Mouse (Mus musculus) left cerebral cortex, postnatal 36 days (tissue): ENCODE results near the gene Nynrin. TPM values are rescaled to one million over a fixed set of nuclear protein-coding genes. Genes with fewer than 3 reads are reported as not detected.

Experiments
- DNase-seq, 2 experiments: peaks; one replicate each; pipeline ENCODE4 v3.0.0; 2021 to 2022; ENCODE audit warnings: low spot score in 2 of 2, mixed read lengths in 1 of 2
- intact Hi-C: fragments of 180-260 bp; cut with DNase I; formaldehyde crosslinking; loops from one replicate; pipeline ENCODE4 v1.15.1; 2025
- total RNA-seq, 2 experiments: library from RNA; stranded (reverse); gene quantifications; 2 replicates each; pipeline ENCODE4 v1.2.3; 2021

Nynrin gene
- total RNA-seq = 1 to 10 TPM; 7.9 to 9.5 TPM

DNA sequence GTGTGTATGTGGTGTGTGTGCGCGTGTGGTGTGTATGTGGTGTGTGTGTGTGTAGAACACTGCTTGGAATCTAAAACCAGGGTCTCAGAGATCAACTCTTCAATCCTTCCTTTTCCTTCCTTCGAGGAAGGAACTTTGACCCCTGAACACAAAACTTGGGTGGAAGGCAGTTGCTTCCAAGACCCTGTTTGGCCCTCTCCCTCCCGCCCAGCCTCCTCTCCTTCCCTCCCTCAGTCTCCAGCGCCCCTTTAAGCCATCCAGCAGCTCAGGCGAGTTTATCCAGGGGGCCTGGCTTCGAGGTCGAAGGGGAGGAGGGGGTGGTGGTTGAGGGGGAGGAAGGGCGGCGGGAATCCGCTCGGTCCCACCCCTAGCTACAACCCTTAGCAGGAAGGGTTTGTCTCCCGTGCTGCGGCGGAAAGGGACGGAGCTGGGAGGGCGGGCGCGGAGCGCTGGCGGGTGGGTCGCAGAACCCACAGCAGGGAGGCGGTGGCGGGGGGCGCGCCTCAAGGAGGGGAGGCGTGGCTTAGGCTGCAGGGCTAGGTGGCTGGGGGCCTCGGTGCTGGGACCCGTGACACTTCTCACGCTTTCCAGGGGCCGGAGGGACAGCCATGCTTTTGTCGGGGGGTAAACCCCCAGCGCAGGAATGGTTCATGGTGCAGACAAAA lies at the start of gene Nynrin:
Gene Nynrin, plus strand, starts transcription at position 390 of the 665 bp plus-strand sequence.
- no peak for DNase-seq
- intact Hi-C loops = no loop called here

DNA sequence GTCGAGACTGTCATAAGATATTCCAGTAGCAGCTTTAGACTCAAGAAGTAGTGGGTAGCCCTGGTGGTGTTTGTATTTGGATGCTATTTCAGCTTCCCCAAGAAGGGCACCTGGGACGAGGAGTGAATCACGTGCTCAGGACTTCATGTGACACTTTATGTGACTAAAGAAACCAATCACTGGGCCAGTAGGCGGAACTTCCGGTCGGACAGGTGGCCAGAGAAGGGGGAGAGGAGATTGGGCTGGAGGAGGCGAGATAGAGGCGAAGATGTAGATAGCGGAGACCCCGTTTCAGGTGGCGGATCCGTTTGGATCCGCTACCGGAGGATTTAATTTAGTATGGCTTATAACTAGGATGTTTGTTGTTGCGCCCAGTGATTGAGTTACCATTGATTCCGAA lies 38.9 kb upstream of the Nynrin start:
- peak; percentile 35 to 45 for DNase-seq
- intact Hi-C loops = no loop called here

DNA sequence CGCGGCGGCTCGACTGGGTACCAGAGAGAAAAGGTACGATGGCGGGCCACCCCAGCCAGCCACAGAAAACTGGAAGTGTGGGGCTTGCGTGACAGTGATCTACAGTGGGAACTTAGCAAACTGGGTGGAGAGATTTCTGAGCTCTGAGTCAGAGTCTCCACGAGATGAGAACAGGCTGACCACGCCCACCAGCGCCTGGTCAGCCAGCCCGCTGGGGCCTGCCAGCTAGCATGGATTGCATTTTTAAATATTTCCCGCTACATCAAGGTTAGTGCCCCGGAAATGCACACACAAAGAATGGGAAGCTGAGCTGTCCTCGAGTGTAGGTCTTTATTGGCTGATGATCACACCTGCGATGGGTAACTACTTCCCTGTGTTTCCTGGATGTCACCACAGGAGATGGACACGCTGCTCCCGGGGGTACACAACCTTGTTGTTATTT lies 38.5 kb upstream of the Nynrin start:
- intact Hi-C loops = no loop called here
- DNase-seq = no peak

DNA sequence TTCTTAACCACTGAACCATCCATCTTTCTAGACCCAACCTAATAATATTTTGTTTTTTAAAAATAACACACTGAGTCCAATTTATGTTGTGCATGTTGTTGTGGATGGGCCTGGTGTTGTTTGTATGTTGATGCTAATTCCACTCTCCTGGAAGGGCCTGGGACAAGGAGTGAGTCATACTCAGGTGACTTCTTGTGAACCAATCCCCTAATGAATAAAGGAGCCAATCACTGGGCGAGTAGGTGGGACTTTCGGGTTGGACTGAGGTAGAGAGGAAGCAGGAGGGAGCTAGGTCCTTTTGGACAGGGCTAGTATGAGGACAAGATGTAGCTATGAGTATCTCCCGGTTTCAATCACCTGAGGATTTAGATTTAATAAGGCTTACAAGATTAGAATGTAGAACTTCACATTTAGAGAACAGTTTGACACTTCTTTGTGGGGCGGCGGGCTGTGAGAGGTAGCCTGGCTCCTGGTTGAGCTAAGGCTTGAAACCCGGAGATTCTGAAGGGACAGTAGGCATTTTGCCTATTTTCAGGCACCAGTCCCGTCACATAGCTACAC lies 33.9 kb upstream of the Nynrin start:
- intact Hi-C loops = loop anchor here (5.0 kb wide), 1 partner anchor 97 kb away; no protein-coding TSS in a partner anchor
- no peak for DNase-seq

DNA sequence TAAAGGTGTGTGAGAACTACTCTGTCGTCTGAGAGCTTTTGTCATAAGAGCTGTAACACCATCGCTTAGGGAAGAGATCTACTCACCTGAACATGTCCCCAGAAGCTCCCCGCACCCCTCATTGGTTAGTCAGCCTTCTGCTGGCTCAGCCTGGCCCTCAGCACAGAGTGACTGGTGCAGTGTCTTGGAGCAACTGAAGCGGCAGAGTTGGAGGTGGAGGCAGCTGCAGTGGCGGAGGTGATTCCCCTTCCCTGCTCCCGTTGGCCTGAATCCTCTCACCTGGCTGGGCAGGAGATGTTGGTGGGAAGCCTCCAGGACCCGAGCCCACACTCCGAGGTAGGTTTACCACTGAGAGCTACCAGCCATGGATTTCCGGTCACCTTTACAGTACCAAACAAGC lies 33.2 kb upstream of the Nynrin start:
- DNase-seq = no peak
- intact Hi-C loops = loop anchor here (5.0 kb wide), 1 partner anchor 97 kb away; no protein-coding TSS in a partner anchor

DNA sequence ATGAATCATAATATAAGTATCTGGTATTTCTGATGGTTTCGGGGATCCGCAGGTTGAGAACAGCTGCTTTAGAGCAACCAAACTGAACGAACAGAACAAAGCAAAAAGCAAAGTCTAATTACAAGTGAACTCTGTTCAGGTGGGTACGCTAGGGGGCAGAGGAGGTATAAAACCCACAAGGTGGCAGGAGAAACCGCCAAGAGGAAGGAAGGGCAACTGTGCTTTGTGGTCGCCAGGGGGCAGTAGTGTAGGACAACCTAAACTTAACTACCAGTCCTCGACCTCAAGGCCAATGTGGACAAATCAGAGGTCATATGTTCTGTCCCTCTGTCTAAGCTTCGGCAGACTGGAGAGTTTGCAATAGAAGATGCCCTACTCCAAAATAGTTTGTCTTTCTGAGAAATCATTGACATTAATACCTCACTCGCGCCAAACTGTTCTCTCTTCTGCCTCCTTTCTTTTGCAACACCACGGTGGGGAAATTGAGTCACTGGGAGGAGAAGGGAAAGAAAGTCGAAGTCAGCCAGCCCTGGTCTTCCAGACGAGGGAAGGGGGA lies 31.3 kb upstream of the Nynrin start:
- intact Hi-C loops = loop anchor here (2.0 to 5.0 kb wide), 2 partner anchors 42 to 95 kb away; no protein-coding TSS in a partner anchor

DNA sequence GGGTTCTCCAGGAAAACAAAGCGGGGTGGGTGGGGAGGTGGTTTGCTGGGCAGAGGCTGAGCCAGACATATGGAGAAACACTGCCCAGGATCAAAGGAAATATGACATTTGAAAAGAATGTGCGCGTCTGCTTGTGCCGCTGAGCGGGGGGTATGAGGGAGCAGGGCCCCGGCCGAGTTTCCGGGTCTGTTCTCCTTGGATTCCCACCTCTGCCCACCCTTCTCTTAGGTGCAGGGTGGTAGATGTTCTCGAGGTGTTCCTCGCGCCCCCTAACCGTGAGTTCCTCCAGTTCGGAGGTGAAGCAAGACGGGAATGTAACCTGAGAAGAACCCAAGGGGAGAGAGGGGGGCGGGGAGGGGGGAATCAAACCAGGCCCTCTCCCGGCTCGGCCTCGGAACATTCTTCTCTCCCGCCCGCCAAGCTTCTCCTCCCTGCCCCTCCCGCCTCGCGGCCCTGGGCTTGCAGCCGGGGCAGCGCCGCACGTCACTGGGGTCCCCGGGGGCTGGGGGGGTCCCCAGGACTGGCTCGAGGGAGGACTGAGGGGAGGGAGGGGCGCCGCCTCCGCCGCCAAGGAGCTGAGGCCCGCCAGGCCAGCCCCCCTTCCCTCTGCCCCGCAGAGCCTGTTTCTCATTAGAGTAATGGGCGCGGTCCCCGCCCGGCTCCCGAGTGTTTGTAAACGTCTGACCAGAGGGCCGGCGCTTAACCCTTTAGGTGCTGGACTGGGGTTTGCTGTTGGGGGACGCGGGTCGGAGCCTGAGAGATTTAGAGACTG lies 30.6 kb upstream of the Nynrin start, which contains the start of gene Nfatc4:
Gene Nfatc4, plus strand, starts transcription at position 154 of the 772 bp plus-strand sequence.
- intact Hi-C loops = loop anchor here (2.0 to 5.0 kb wide), 2 partner anchors 42 to 94 kb away; no protein-coding TSS in a partner anchor
- peak in 1 of 2 experiments; percentile 28 for DNase-seq

More for the DNA sequence above, 31.3 kb upstream of the Nynrin start:
- peak in 1 of 2 experiments; percentile 42 for DNase-seq

DNA sequence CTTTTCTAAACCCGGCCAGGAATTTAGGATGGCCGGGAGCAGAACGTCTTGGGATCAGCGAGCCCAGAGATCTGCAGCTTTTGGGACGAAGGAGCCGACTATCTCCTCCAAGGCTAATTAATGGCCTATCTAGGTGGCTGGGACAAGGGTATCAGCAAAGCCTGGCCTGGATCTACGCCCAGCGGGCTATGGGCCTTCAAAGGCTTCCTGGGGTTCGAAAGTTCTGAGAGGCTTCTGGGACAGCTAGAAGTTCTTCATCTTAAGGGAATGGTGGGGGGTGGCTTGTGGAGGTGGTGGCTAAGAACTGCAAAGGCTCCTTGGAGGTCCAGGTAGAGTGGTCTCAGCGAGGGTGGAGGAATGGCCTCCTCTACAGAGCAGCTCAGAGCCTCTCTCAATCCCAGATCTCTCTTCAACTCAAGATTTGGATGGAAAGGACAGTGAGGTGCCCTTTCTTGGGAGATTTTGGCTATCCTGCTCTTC lies 29.8 kb upstream of the Nynrin start:
- DNase-seq = no peak
- intact Hi-C loops = loop anchor here (5.0 kb wide), 1 partner anchor 93 kb away; no protein-coding TSS in a partner anchor

DNA sequence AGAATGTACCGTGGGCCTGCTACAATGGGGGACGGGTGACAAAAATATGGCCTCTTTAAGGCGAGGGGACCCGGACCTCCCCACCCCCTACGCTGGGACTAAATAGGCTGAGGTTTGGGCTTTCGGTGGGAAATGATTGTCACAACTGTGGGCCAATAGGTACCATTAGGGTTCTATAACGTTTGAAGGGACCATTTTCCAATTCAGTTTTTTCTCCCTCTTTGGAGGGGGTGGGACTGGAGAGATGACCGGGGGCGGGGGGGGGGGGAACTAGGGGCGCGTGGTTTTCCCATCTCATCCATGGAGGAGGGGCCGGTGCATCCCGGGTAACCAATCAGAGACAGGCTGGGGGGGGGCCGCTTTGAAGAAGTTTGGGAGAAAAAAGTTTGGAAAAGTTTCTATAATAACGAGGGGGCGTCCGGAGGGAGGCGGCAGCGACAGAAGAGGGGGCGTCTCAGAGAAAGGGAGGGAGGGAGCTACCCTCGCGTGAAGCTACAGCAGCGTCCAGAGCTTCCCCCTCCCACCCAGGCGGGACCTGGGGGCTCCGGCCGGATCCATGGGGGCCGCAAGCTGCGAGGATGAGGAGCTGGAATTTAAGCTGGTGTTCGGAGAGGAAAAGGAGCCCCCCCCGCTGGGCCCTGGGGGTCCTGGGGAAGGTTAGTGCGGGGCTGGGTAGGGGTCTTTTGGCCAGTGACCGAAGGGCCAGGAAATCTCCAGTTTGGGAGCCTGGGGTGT lies 29.2 kb upstream of the Nynrin start:
- intact Hi-C loops = loop anchor here (5.0 kb wide), 1 partner anchor 93 kb away; no protein-coding TSS in a partner anchor
- no peak for DNase-seq

DNA sequence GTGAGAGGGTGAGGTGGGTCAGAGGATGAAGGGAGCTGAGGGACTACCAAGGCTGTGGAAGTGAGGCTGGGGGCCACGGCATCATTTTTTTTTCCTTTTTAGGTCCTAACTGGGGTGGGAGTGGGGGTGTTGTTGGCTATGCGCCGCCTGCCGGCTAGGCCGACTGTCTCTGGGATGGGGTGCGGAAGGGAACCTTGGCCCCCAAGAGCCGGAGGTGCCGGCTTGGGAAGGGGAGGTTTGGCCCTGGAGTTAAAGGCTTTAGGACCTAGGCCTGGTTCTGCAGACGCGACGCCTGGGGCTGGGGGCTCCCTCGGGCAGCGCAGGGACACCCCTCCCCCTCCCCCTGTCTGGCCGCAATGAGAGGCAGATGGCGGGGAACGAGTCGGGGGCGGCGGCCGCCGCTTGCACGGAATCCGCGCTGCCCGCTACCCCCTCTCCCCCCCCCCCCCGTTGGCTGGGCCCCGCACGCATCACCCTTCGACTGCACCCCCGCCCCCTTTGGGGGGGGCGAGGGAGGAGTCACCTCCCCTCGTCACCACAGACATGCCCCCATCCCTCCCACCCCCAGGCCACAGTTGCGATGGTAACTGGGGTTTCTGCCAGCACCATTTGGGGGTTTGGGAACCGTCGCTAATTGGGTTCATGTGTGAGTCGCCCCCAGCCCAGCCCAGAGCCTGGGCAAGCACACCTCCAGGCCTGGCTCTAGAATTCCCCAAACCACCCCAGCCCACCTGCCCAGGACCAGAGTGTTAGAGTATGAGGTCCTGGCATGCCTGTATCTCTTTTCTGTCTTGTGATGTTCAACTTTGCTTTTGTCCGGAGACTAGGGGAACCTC lies 28.4 kb upstream of the Nynrin start:
- DNase-seq = no peak

DNA sequence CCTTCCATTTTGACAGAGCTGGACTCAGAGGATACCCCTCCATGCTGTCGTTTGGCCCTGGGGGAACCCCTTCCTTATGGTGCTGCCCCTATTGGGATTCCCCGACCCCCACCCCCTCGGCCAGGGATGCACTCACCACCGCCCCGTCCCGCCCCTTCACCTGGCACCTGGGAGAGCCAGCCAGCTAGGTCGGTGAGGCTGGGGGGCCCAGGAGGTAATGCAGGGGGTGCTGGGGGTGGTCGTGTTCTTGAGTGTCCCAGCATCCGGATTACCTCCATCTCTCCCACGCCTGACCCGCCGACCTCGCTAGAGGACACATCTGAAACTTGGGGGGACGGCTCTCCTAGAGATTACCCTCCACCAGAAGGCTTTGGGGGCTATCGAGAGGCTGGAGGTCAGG lies 27.7 kb upstream of the Nynrin start:
- intact Hi-C loops = no loop called here
- DNase-seq = no peak

More for the DNA sequence above, 28.4 kb upstream of the Nynrin start:
- intact Hi-C loops = no loop called here

DNA sequence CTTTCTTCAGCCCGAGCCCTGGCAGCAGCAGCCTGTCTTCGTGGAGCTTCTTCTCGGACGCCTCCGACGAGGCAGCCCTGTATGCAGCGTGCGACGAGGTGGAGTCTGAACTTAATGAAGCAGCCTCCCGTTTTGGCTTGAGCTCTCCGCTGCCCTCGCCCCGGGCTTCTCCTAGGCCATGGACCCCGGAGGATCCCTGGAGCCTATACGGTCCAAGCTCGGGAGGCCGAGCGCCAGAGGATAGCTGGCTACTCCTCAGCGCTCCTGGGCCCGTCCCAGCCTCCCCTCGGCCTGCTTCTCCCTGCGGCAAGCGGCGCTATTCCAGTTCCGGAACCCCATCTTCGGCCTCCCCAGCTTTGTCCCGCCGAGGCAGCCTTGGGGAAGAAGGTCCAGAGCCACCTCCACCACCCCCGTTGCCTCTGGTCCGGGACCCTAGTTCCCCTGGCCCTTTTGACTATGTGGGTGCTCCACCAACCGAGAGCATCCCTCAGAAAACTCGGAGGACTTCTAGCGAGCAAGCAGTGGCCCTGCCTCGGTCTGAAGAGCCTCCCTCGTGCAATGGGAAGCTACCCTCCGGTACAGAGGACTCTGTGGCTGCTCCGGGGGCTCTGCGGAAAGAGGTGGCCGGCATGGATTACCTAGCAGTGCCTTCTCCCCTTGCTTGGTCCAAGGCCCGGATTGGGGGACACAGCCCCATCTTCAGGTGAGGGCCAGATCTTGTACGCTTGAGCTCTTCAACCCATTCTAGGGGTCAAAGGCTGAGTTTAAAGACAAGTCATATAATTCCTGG lies 27.1 kb upstream of the Nynrin start:
- intact Hi-C loops = no loop called here
- no peak for DNase-seq

DNA sequence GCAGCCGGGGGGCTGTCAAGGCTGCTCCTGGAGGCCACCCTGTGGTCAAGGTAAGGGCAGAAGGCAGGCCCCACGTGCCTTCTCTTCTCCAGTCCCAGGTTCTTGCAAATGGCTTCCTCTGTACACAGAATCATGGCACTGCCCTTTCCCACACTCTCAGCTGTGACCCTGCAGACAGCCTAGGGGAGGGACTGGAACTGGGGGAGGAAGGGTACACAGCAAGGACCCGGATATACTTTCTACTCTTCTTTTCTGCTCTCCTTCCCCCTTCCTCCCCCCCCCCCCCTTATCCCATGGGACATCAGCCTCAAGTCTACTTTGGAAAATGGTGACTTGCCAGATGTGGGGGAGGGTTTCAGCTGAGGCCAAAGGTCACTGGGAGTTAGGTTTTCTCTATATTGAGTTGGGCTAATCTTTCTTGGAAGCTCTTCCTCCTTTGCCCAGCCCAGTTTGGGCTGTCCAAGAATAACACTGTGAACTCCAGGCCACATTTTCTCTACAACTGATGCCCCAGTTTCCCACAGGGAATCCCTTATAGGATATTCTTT lies 25.0 kb upstream of the Nynrin start:
- intact Hi-C loops = no loop called here
- no peak for DNase-seq

DNA sequence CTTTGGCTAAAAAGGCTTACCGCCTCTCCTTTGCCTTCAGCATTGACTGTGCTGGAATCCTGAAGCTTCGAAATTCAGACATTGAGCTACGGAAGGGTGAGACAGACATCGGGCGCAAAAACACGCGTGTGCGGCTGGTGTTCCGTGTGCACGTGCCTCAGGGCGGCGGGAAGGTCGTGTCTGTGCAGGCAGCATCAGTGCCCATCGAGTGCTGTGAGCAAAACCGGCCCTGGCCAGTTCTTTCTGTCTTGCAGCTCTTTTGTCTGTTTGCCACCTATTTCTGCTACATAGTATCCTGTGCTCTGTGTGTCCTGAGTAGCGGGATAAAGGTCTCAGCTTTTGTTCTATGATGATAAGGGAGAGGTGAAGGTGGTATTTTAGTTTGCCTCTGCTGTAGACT lies 24.0 kb upstream of the Nynrin start:
- intact Hi-C loops = no loop called here
- no peak for DNase-seq

DNA sequence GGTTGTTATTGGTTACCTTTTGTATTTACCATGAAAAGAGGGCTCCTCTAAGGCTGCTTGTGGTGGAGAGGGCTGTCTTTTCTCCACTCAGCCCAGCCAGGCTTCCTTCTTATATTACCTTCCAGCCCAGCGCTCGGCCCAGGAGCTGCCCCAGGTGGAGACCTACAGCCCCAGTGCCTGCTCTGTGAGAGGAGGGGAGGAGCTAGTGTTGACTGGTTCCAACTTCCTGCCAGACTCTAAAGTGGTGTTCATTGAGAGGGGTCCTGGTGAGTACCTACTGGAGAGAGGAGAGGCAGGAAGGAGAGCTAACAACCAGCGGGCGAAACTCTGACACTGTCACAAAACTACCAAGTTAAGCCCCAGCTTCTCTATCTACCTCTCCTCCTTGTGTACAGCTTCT lies 23.5 kb upstream of the Nynrin start:
- no peak for DNase-seq
- intact Hi-C loops = no loop called here

DNA sequence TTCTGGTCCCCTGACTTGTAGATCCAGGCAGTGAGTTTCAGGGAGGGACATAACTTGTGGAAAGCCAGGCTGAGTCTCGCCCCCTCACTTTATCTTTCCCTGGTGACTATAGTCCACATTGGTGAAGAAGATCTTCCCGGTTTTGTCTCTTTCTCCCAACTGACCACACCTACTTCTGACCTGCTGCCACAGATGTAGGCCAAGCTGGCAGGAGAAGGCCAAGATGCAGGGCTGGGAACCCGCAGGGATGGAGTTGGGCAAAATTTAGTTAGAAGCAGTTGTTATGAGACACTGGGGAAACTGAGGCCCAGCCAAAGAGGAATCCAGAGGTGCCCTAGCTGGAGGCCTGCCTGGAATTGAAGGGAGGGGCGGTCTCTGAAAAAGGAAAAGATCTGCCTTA lies 20.7 kb upstream of the Nynrin start:
- intact Hi-C loops = no loop called here

DNA sequence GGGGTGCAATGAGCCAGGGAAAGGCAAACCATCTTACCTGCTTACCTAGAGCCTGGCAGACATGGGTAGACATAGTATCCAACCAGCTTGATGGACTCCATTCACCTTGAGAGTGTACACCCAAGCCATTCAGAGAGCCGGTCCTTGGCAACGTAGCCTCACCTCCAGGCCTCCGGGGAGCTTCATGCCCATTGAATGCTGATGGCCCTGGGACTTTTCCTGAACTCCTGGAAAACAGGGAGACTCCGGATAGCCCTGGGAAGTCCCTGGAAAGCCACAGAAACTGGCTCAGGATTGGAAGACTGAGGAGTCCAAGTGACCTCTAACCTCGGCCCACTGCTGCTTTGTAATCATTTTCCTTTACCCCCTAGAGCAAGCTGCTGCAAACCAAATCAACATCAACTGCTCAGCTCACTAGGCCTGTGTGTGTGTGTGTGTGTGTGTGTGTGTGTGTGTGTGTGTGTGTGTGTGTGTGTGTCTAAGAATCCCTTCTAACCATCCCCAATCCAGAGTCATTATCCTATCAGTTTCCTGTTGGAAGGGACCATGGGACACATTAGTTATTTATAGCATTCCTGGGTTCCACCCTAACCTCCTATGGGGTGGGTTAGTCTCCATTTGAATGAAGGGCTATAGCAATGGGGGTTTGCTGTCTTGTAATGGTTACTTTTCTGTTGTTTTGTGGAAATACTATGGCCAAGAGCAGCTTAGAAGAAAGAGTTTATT lies 18.8 kb upstream of the Nynrin start:
- intact Hi-C loops = no loop called here
- no peak for DNase-seq

More for the DNA sequence above, 20.7 kb upstream of the Nynrin start:
- no peak for DNase-seq
